Mouse (Mus musculus) erythroblast, embryonic 14.5 days (primary cell): ENCODE results near the gene Gm15262.

ENCODE experiments used
- GATA1 ChIP-seq: IDR thresholded peaks from 2 replicates; pipeline ENCODE4 v1.6.1; 2012; ENCODE audit warnings: low read length, inconsistent platforms, mixed read lengths
- TAL1 ChIP-seq: IDR thresholded peaks from 3 replicates; pipeline ENCODE4 v1.6.1; 2012; ENCODE audit warnings: low read length, inconsistent platforms, mixed read lengths

DNA sequence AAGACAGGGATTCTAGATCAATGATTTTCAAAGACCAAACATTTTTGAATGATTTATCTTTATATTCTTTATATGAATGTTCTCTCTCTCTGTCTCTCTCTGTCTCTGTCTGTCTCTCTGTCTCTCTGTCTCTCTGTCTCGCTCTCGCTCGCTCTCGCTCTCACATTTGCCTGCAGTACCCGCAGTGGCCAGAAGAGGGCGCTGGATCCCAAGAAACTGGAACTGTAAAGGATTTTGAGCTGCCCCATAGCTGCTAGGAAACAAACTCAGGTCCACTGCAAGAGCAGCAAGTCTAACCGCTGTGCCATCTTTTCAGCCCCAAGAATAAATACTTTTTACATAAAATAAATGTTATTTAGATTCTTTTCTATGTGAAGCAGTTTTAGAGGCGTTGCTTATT, 98.5 kb downstream of the Gm15262 start:
- no peak for TF ChIP-seq GATA1
- TF ChIP-seq TAL1, result no peak
